Mouse (Mus musculus) layer of hippocampus, adult 8-10 months (tissue): ENCODE measurements around the gene Mylk. TPM values are rescaled to one million over a fixed set of nuclear protein-coding genes. Genes with fewer than 3 reads are reported as not detected.

Source experiments
- DNase-seq, 2 experiments: peaks; one replicate each; pipeline ENCODE4 v3.0.0; 2022; ENCODE audit warnings: low spot score in 2 of 2
- total RNA-seq, 4 experiments: library from RNA; stranded (reverse); gene quantifications; 2 replicates each; pipeline ENCODE4 v1.2.4; 2022

Mylk gene
- total RNA-seq, 4 experiments from 2014 or later: 15.1 to 20.0 (median 16.2) TPM

- no peak for DNase-seq
These were observed 236.0 kb downstream of the Mylk start for GRCm38 (mm10) chr16:34981009-34981408.

- peak in 1 of 2 experiments; percentile 42 for DNase-seq
These were observed 239.4 kb downstream of the Mylk start for GRCm38 (mm10) chr16:34984203-34985030.

- DNase-seq: no peak
These were observed 240.0 kb downstream of the Mylk start for GRCm38 (mm10) chr16:34985031-34985346.

GRCm38 (mm10) chr16:34986211-34986825 lies 241.3 kb downstream of the Mylk start:
- DNase-seq: no peak

- no peak for DNase-seq
These were observed 246.4 kb downstream of the Mylk start for GRCm38 (mm10) chr16:34991365-34991764.

GRCm38 (mm10) chr16:34992854-34993253 lies 247.8 kb downstream of the Mylk start:
- DNase-seq: peak in 1 of 2 experiments; percentile 50

GRCm38 (mm10) chr16:34993694-34994330 lies 248.8 kb downstream of the Mylk start:
- DNase-seq: no peak

- DNase-seq: no peak
These were observed 249.7 kb downstream of the Mylk start for GRCm38 (mm10) chr16:34994641-34995141.

GRCm38 (mm10) chr16:34996133-34996532 lies 251.1 kb downstream of the Mylk start:
- peak; percentile 70 to 80 for DNase-seq

GRCm38 (mm10) chr16:34997052-34997451 lies 252.0 kb downstream of the Mylk start:
- no peak for DNase-seq

- no peak for DNase-seq
These were observed 252.6 kb downstream of the Mylk start for GRCm38 (mm10) chr16:34997576-34997975.

GRCm38 (mm10) chr16:34999016-34999415 lies 254.0 kb downstream of the Mylk start:
- no peak for DNase-seq

- DNase-seq: no peak
These were observed 255.0 kb downstream of the Mylk start for GRCm38 (mm10) chr16:34999986-35000385.

- no peak for DNase-seq
These were observed 256.0 kb downstream of the Mylk start for GRCm38 (mm10) chr16:35000923-35001560.

- no peak for DNase-seq
These were observed 259.3 kb downstream of the Mylk start for GRCm38 (mm10) chr16:35004356-35004755.

- no peak for DNase-seq
These were observed 259.7 kb downstream of the Mylk start for GRCm38 (mm10) chr16:35004756-35005155.

- DNase-seq: no peak
These were observed 261.2 kb downstream of the Mylk start for GRCm38 (mm10) chr16:35006251-35006650.

GRCm38 (mm10) chr16:35007361-35007760 lies 262.4 kb downstream of the Mylk start:
- no peak for DNase-seq

- DNase-seq: no peak
These were observed 263.4 kb downstream of the Mylk start for GRCm38 (mm10) chr16:35008447-35008846.

GRCm38 (mm10) chr16:35013501-35013900 lies 268.5 kb downstream of the Mylk start:
- no peak for DNase-seq

- DNase-seq: no peak
These were observed 271.5 kb downstream of the Mylk start for GRCm38 (mm10) chr16:35016491-35016890.
